Mouse (Mus musculus) heart, adult 2 months (tissue): ENCODE data around the gene Dnaaf5.

ENCODE experiments used
- CTCF ChIP-seq: fragments of 200-600 bp; IDR thresholded peaks from 2 replicates; pipeline ENCODE4 v1.8.1; 2022; ENCODE audit warnings: antibody characterized with exemption, mild to moderate bottlenecking, moderate library complexity
- POLR2A ChIP-seq: fragments of 200-500 bp; IDR thresholded peaks from 2 replicates; pipeline ENCODE4 v1.6.1; 2011; ENCODE audit warnings: mild to moderate bottlenecking, low read depth, low read length, control low read depth; ENCODE audit not compliant: insufficient read depth

DNA sequence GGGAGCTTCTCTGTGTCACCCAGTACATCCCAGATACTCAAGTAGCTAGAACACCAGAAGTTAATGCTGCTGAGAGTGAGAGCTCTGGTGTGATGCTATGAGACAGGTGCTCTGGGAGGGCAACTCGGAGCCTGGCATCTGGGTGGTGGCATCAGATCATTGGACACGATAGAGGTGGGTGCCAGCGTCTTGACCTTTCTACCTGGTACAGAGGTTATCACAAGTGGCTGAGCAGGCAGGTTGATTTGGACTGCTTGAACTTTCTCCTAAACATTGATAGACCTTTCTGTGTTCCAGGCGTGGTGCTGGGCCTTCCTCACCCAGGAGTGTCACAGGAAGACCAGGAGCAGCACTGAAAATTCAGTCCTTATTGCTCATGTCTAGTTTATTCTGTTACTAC lies 77.2 kb downstream of the Dnaaf5 start:
- no peak for TF ChIP-seq POLR2A
- no peak for TF ChIP-seq CTCF
